Mouse (Mus musculus) MEL (cell line): ENCODE results near the gene Otos. TPM values are rescaled to one million over a fixed set of nuclear protein-coding genes. Genes with fewer than 3 reads are reported as not detected.

Experiments used
- DNase-seq: peaks from one replicate; pipeline ENCODE4 v3.0.0; 2011; ENCODE audit warnings: low read depth, low spot score
- H3K27ac ChIP-seq: 2 replicates; pipeline ENCODE4 v1.5.1; 2012; ENCODE audit warnings: low read depth, mild to moderate bottlenecking, control low read depth, low read length, moderate library complexity; ENCODE audit not compliant: control insufficient read depth
- H3K27me3 ChIP-seq, 2 experiments: fragments of 150-350 bp in 1 of 2; sonication (generic) in 1 of 2; 2 replicates each; pipeline ENCODE4 v1.6.1; 2012; ENCODE audit warnings: low read length in 2 of 2, mild to moderate bottlenecking in 2 of 2, improper control_type of control experiment in 1 of 2, moderate library complexity in 1 of 2; ENCODE audit not compliant: insufficient read depth in 2 of 2, control insufficient read depth in 1 of 2
- H3K36me3 ChIP-seq, 2 experiments: 2 replicates each; pipeline ENCODE4 v1.6.1; 2012 to 2014; ENCODE audit warnings: low read length in 2 of 2, improper control_type of control experiment in 1 of 2, inconsistent platforms in 1 of 2, mild to moderate bottlenecking in 1 of 2; ENCODE audit not compliant: insufficient read depth in 2 of 2, control insufficient read depth in 1 of 2
- H3K4me1 ChIP-seq, 2 experiments: fragments of 150-350 bp in 1 of 2; sonication (generic) in 1 of 2; 2 replicates each; pipeline ENCODE4 v1.6.1; 2012; ENCODE audit warnings: low read length in 2 of 2, improper control_type of control experiment in 1 of 2, mild to moderate bottlenecking in 1 of 2; ENCODE audit not compliant: insufficient read depth in 2 of 2, control insufficient read depth in 1 of 2
- H3K4me3 ChIP-seq, 2 experiments: fragments of 150-350 bp in 1 of 2; sonication (generic) in 1 of 2; 2 replicates each; pipeline ENCODE4 v1.5.1; 2012; ENCODE audit warnings: low read depth in 2 of 2, low read length in 2 of 2, mild to moderate bottlenecking in 2 of 2, moderate library complexity in 2 of 2, control low read depth in 1 of 2, improper control_type of control experiment in 1 of 2; ENCODE audit not compliant: control insufficient read depth in 1 of 2, insufficient read depth in 1 of 2
- H3K79me2 ChIP-seq: 2 replicates; pipeline ENCODE4 v1.6.1; 2012; ENCODE audit warnings: mild to moderate bottlenecking, low read length, moderate library complexity; ENCODE audit not compliant: control insufficient read depth, poor library complexity, insufficient read depth
- H3K9ac ChIP-seq: 2 replicates; pipeline ENCODE4 v1.6.1; 2012; ENCODE audit warnings: low read depth, mild to moderate bottlenecking, control low read depth, low read length, moderate library complexity; ENCODE audit not compliant: control insufficient read depth, poor library complexity, severe bottlenecking
- H3K9me3 ChIP-seq: fragments of 150-350 bp; sonication (generic); replicated peaks from 2 replicates; pipeline ENCODE4 v1.6.1; 2012; ENCODE audit warnings: mild to moderate bottlenecking, low read length, improper control_type of control experiment, moderate library complexity; ENCODE audit not compliant: insufficient read depth
- CHD1 ChIP-seq: IDR thresholded peaks from 2 replicates; pipeline ENCODE4 v1.6.1; 2012; ENCODE audit warnings: low read depth, mild to moderate bottlenecking, inconsistent platforms, low read length, improper control_type of control experiment
- CHD2 ChIP-seq: IDR thresholded peaks from 2 replicates; pipeline ENCODE4 v1.6.1; 2011; ENCODE audit warnings: low read length, improper control_type of control experiment
- ETS1 ChIP-seq: IDR thresholded peaks from 2 replicates; pipeline ENCODE4 v1.6.1; 2012; ENCODE audit warnings: low read depth, mild to moderate bottlenecking, inconsistent platforms, low read length, improper control_type of control experiment, moderate library complexity
- JUND ChIP-seq: IDR thresholded peaks from 2 replicates; pipeline ENCODE4 v1.6.1; 2011; ENCODE audit warnings: low read depth, mild to moderate bottlenecking, improper control_type of control experiment, low read length
- MAFK ChIP-seq: IDR thresholded peaks from 2 replicates; pipeline ENCODE4 v1.6.1; 2011; ENCODE audit warnings: low read depth, mild to moderate bottlenecking, low read length, improper control_type of control experiment, borderline replicate concordance
- MXI1 ChIP-seq: IDR thresholded peaks from 2 replicates; pipeline ENCODE4 v1.6.1; 2011; ENCODE audit warnings: mild to moderate bottlenecking, low read depth, low read length, improper control_type of control experiment
- MYB ChIP-seq: IDR thresholded peaks from 2 replicates; pipeline ENCODE4 v1.6.1; 2011; ENCODE audit warnings: mild to moderate bottlenecking, low read depth, low read length, improper control_type of control experiment
- MYC ChIP-seq: IDR thresholded peaks from 2 replicates; pipeline ENCODE4 v1.6.1; 2011; ENCODE audit warnings: low read depth, mild to moderate bottlenecking, low read length, improper control_type of control experiment, moderate library complexity
- NELFE ChIP-seq: IDR thresholded peaks from 2 replicates; pipeline ENCODE4 v1.6.1; 2011; ENCODE audit warnings: low read depth, low read length, improper control_type of control experiment
- NRF1 ChIP-seq: IDR thresholded peaks from 2 replicates; pipeline ENCODE4 v1.6.1; 2014; ENCODE audit warnings: low read depth, mild to moderate bottlenecking, inconsistent platforms, low read length, improper control_type of control experiment, moderate library complexity; ENCODE audit not compliant: poor library complexity, insufficient read depth, severe bottlenecking
- POLR2A ChIP-seq, 2 experiments: IDR thresholded peaks; 2 replicates each; pipeline ENCODE4 v1.6.1; 2011 to 2012; ENCODE audit warnings: low read length in 2 of 2, mild to moderate bottlenecking in 2 of 2, control low read depth in 1 of 2, improper control_type of control experiment in 1 of 2, low read depth in 1 of 2, moderate library complexity in 1 of 2; ENCODE audit not compliant: control insufficient read depth in 1 of 2, insufficient read depth in 1 of 2, poor library complexity in 1 of 2
- POLR2AphosphoS5 ChIP-seq: IDR thresholded peaks from 2 replicates; pipeline ENCODE4 v1.6.1; 2012; ENCODE audit warnings: low read depth, borderline replicate concordance, mild to moderate bottlenecking, inconsistent platforms, low read length, moderate library complexity, mixed read lengths
- RAD21 ChIP-seq: IDR thresholded peaks from 2 replicates; pipeline ENCODE4 v1.6.1; 2011; ENCODE audit warnings: mild to moderate bottlenecking, low read depth, low read length, improper control_type of control experiment
- RCOR1 ChIP-seq: IDR thresholded peaks from 2 replicates; pipeline ENCODE4 v1.6.1; 2012; ENCODE audit warnings: low read depth, mild to moderate bottlenecking, inconsistent platforms, low read length, improper control_type of control experiment
- SMC3 ChIP-seq: IDR thresholded peaks from 2 replicates; pipeline ENCODE4 v1.6.1; 2011; ENCODE audit warnings: low read depth, low read length, improper control_type of control experiment
- TAL1 ChIP-seq: IDR thresholded peaks from 2 replicates; pipeline ENCODE4 v1.6.1; 2012; ENCODE audit warnings: mild to moderate bottlenecking, inconsistent platforms, low read length, moderate library complexity, mixed read lengths
- UBTF ChIP-seq: IDR thresholded peaks from 2 replicates; pipeline ENCODE4 v1.6.1; 2012; ENCODE audit warnings: low read depth, mild to moderate bottlenecking, inconsistent platforms, low read length, improper control_type of control experiment, moderate library complexity, borderline replicate concordance; ENCODE audit not compliant: insufficient read depth
- USF1 ChIP-seq: IDR thresholded peaks from 2 replicates; pipeline ENCODE4 v1.6.1; 2014; ENCODE audit warnings: low read depth, mild to moderate bottlenecking, inconsistent platforms, low read length, improper control_type of control experiment, moderate library complexity
- USF2 ChIP-seq, 2 experiments: IDR thresholded peaks; 2 replicates each; pipeline ENCODE4 v1.6.1; 2011 to 2012; ENCODE audit warnings: improper control_type of control experiment in 2 of 2, low read length in 2 of 2, borderline replicate concordance in 1 of 2, inconsistent platforms in 1 of 2, low read depth in 1 of 2, mild to moderate bottlenecking in 1 of 2; ENCODE audit not compliant: insufficient read depth in 1 of 2
- ZKSCAN1 ChIP-seq: IDR thresholded peaks from 2 replicates; pipeline ENCODE4 v1.6.1; 2012; ENCODE audit warnings: low read depth, mild to moderate bottlenecking, inconsistent platforms, low read length, improper control_type of control experiment, moderate library complexity
- ZNF384 ChIP-seq: IDR thresholded peaks from 2 replicates; pipeline ENCODE4 v1.6.1; 2012; ENCODE audit warnings: low read depth, mild to moderate bottlenecking, inconsistent platforms, low read length, improper control_type of control experiment
- polyA plus RNA-seq, 2 experiments: library from polyadenylated mRNA; stranded (reverse) in 1 of 2; unstranded in 1 of 2; fragments of >175 nt in 1 of 2; fragments of >200 nt in 1 of 2; gene quantifications; 2 replicates each; pipeline versions ENCODE4 v1.2.1 to v1.2.4; 2012; ENCODE audit warnings: low replicate concordance in 2 of 2, low read depth in 1 of 2; ENCODE audit not compliant: insufficient read length in 2 of 2, insufficient read depth in 1 of 2, missing spikeins in 1 of 2
- total RNA-seq: library from RNA; depleted of rRNA; stranded (reverse); fragments of 300-350 nt; gene quantifications from 2 replicates; pipeline ENCODE4 v1.2.3, GENCODE M21; 2012

Otos gene
- total and polyA plus RNA-seq, 3 experiments: 1.2 to 6.3 TPM; not detected in 1

GRCm38 (mm10) chr1:92638736-92639135 lies 9.9 kb downstream of the Otos start:
- Histone ChIP-seq H3K27ac (no peak overlapping the region), H3K27me3 (no peaks in the 10 kb centered on the region), H3K9ac (no peak overlapping the region), H3K79me2 (peaks cover 30% of the 10 kb centered on the region), H3K4me1 (peaks cover 0 to 18% of the 10 kb centered on the region in 2 experiments; a peak in 3 of 4 replicates), H3K4me3 (no peak overlapping the region), H3K36me3 (peaks cover 2 to 14% of the 10 kb centered on the region in 2 experiments; a peak in 3 of 4 replicates), H3K9me3 (no peaks in the 10 kb centered on the region)
- no peak for DNase-seq
- TF ChIP-seq MYC: no peak
- TF ChIP-seq ZKSCAN1: no peak
- no peak for TF ChIP-seq SMC3
- TF ChIP-seq MYB: no peak
- TF ChIP-seq ZNF384: no peak
- TF ChIP-seq MAFK: no peak
- TF ChIP-seq TAL1: no peak
- TF ChIP-seq CHD1: no peak
- no peak for TF ChIP-seq RCOR1
- no peak for TF ChIP-seq USF2 (IDR thresholded peaks at IDR 0.05; ENCODE audit: borderline replicate concordance in 1 of 2, insufficient read depth in 1 of 2, low read depth in 1 of 2, low read length in 2 of 2)
- TF ChIP-seq MXI1: no peak
- no peak for TF ChIP-seq POLR2AphosphoS5
- no peak for TF ChIP-seq CHD2
- no peak for TF ChIP-seq USF1
- no peak for TF ChIP-seq RAD21
- no peak for TF ChIP-seq UBTF
- no peak for TF ChIP-seq POLR2A (IDR thresholded peaks at IDR 0.05; ENCODE audit: control insufficient read depth in 1 of 2, insufficient read depth in 1 of 2, low read depth in 1 of 2, low read length in 2 of 2, poor library complexity in 1 of 2)

GRCm38 (mm10) chr1:92638181-92638580 lies 10.5 kb downstream of the Otos start:
- no peak overlapping the region for H3K27ac ChIP-seq
- DNase-seq: no peak
- no peak overlapping the region for H3K9ac ChIP-seq
- H3K27me3 ChIP-seq: no peaks in the 10 kb centered on the region
- TF ChIP-seq MYC (no peak), ETS1 (no peak), NRF1 (no peak), USF1 (no peak), MAFK (no peak), ZNF384 (no peak), NELFE (no peak), TAL1 (no peak), JUND (no peak), CHD1 (no peak), USF2 (IDR thresholded peaks at IDR 0.05; ENCODE audit: borderline replicate concordance in 1 of 2, insufficient read depth in 1 of 2, low read depth in 1 of 2, low read length in 2 of 2) (no peak)
- TF ChIP-seq, all 39 proteins: peak for 0
- H3K4me1 ChIP-seq: peaks cover 0 to 18% of the 10 kb centered on the region in 2 experiments; a peak in 3 of 4 replicates
- peaks cover 30% of the 10 kb centered on the region for H3K79me2 ChIP-seq
- H3K9me3 ChIP-seq: no peaks in the 10 kb centered on the region
- no peak overlapping the region for H3K4me3 ChIP-seq
- H3K36me3 ChIP-seq: peaks cover 2 to 14% of the 10 kb centered on the region in 2 experiments; a peak in 3 of 4 replicates
